Mouse (Mus musculus): ENCODE results near the gene Cdh13.
A peak's percentile ranks its signal among the peaks of the same experiment; 100 is the strongest.

GRCm38 (mm10) chr8:118334933-118335332, 51.4 kb downstream of the Cdh13 start:
- TF ChIP-seq POLR2A (IDR thresholded peaks at IDR 0.05; ENCODE audit: borderline replicate concordance, insufficient read depth, low read length) (no peak), CTCF (IDR thresholded peaks at IDR 0.05; ENCODE audit: borderline replicate concordance, insufficient read depth, low read depth, low read length) (peak; percentile 19; the same call in 1 of the 2 replicates)
